Mouse (Mus musculus) bone marrow, adult 2 months (tissue): Measurements from ENCODE around the gene Tubg2.

Experiments
- CTCF ChIP-seq: fragments of 200-500 bp; IDR thresholded peaks from 2 replicates; pipeline ENCODE4 v1.5.1; 2011; ENCODE audit warnings: low read length, control low read depth; ENCODE audit not compliant: control insufficient read depth, insufficient read depth
- POLR2A ChIP-seq: fragments of 200-500 bp; IDR thresholded peaks from 2 replicates; pipeline ENCODE4 v1.6.1; 2011; ENCODE audit warnings: low read depth, mild to moderate bottlenecking, control low read depth, low read length, borderline replicate concordance; ENCODE audit not compliant: control insufficient read depth

- TF ChIP-seq POLR2A (no peak), CTCF (no peak)
Observed at GRCm38 (mm10) chr11:101195101-101195500, 39.4 kb downstream of the Tubg2 start.
